Mouse (Mus musculus) embryonic fibroblast, embryonic 13.5 days (primary cell): Measurements from ENCODE around the gene Slc25a33.
"Not testable (repeated sequence)": the region's sequence is repeated elsewhere in the genome, so short reads cannot be mapped to it uniquely, and the experiment has no call there.

Experiments used
- CTCF ChIP-seq: IDR thresholded peaks from 2 replicates; pipeline ENCODE4 v1.5.1; 2011; ENCODE audit warnings: mild to moderate bottlenecking, control low read depth, low read length, moderate library complexity, borderline replicate concordance; ENCODE audit not compliant: insufficient read depth
- POLR2A ChIP-seq: IDR thresholded peaks from 2 replicates; pipeline ENCODE4 v1.6.1; 2011; ENCODE audit warnings: low read depth, mild to moderate bottlenecking, control low read depth, low read length, moderate library complexity

GRCm38 (mm10) chr4:149756546-149756945 is 17.5 kb downstream of the Slc25a33 start:
- TF ChIP-seq POLR2A, CTCF: not testable (repeated sequence)
